Mouse (Mus musculus) forebrain, postnatal 0 days (tissue): Measurements from ENCODE around the gene Acnat1. TPM values are rescaled to one million over a fixed set of nuclear protein-coding genes. Genes with fewer than 3 reads are reported as not detected.

Experiments used
- ATAC-seq: fragments of 200-750 bp; cut with Nextera tagmentation; 2 replicates; pipeline ENCODE4 v1.8.0; 2017; ENCODE audit warnings: mild to moderate bottlenecking, moderate library complexity
- DNase-seq: peaks from one replicate; pipeline ENCODE4 v3.0.0-alpha.2; 2015
- H3K27ac ChIP-seq: fragments of 300-500 bp; sonication (generic); 2 replicates; pipeline ENCODE4 v1.5.1; 2014; ENCODE audit warnings: low read depth, mild to moderate bottlenecking, antibody characterized with exemption, low read length, moderate library complexity, mixed read lengths
- H3K27me3 ChIP-seq: fragments of 300-500 bp; sonication (generic); 2 replicates; pipeline ENCODE4 v1.6.1; 2014; ENCODE audit warnings: mild to moderate bottlenecking, low read length, mixed read lengths; ENCODE audit not compliant: insufficient read depth
- H3K36me3 ChIP-seq: fragments of 300-500 bp; sonication (generic); 2 replicates; pipeline ENCODE4 v1.6.1; 2014; ENCODE audit warnings: mild to moderate bottlenecking, moderate library complexity; ENCODE audit not compliant: insufficient read depth
- H3K4me1 ChIP-seq: fragments of 300-500 bp; sonication (generic); 2 replicates; pipeline ENCODE4 v1.6.1; 2014; ENCODE audit warnings: antibody characterized with exemption; ENCODE audit not compliant: insufficient read depth
- H3K4me2 ChIP-seq: fragments of 300-500 bp; sonication (generic); 2 replicates; pipeline ENCODE4 v1.6.1; 2014; ENCODE audit warnings: low read depth, mild to moderate bottlenecking, moderate library complexity
- H3K4me3 ChIP-seq: fragments of 300-500 bp; sonication (generic); 2 replicates; pipeline ENCODE4 v1.5.1; 2014; ENCODE audit warnings: low read depth, low read length, mixed read lengths
- H3K9ac ChIP-seq: fragments of 300-500 bp; sonication (generic); 2 replicates; pipeline ENCODE4 v1.6.1; 2014; ENCODE audit warnings: mild to moderate bottlenecking
- H3K9me3 ChIP-seq: fragments of 300-500 bp; sonication (generic); 2 replicates; pipeline ENCODE4 v1.6.1; 2016; ENCODE audit warnings: low read length
- CTCF ChIP-seq: sonication (generic); IDR thresholded peaks from 2 replicates; pipeline ENCODE4 v1.5.1; 2016; ENCODE audit warnings: antibody characterized with exemption, control low read depth, low read depth
- WGBS: fragments of 180-500 bp; shearing (Covaris S2); extraction: QIAGEN DNeasy Blood & Tissue Kit; methylation state at CpG from one replicate; pipeline ENCODE4 v1.1.7; 2014; 5-methylcytosine and 5-hydroxymethylcytosine counted together
- polyA plus RNA-seq: library from polyadenylated mRNA; unstranded; fragments of >200 nt; fragmentation: Nextera tagmentation; extraction: Ambion mirVana; gene quantifications from 2 replicates; pipeline ENCODE4 v1.2.1, GENCODE M21; 2015
- total RNA-seq: library from RNA; depleted of rRNA; stranded (reverse); fragments of >200 nt; gene quantifications from 2 replicates; pipeline ENCODE4 v1.2.3, GENCODE M21; 2014; rRNA removed

Acnat1 gene
- 0.43 TPM in 1 of 2 replicates, not detected in the other for total RNA-seq
- polyA plus RNA-seq: not detected in 2 replicates

GRCm38 (mm10) chr4:49473435-49474100 lies at the start of gene Acnat1:
TSS of gene Acnat1 (minus strand) at chr4:49473912.
- no peaks in the 10 kb centered on the region for H3K4me1 ChIP-seq
- TF ChIP-seq CTCF: no peak
- H3K27me3 ChIP-seq: no peaks in the 10 kb centered on the region
- DNase-seq (no peak), ATAC-seq (no peak)
- no peaks in the 10 kb centered on the region for H3K9me3 ChIP-seq
- no peak within 1 kb of the TSS for H3K27ac ChIP-seq
- no peaks in the 10 kb centered on the region for H3K36me3 ChIP-seq
- H3K9ac ChIP-seq: no peak within 1 kb of the TSS
- H3K4me3 ChIP-seq: no peak within 1 kb of the TSS
- no peak within 1 kb of the TSS for H3K4me2 ChIP-seq
- WGBS: 42% methylated on average over 3 of the region's 3 CpGs

GRCm38 (mm10) chr4:49522576-49522975 lies 48.9 kb upstream of the Acnat1 start:
- no peak overlapping the region for H3K27ac ChIP-seq
- WGBS: 50% methylated on average over 9 of the region's 9 CpGs
- peak overlapping the region; percentile 60; the same call in 1 of the 2 replicates for H3K4me2 ChIP-seq
- TF ChIP-seq CTCF: no peak
- H3K4me1 ChIP-seq: peaks cover 10% of the 10 kb centered on the region; the same call in 1 of the 2 replicates
- ATAC-seq (no peak), DNase-seq (peak; percentile 37)
- H3K36me3 ChIP-seq: 0 out of 2 replicates have a peak, but pooled peaks cover 5% of the 10 kb centered on the region
- no peaks in the 10 kb centered on the region for H3K27me3 ChIP-seq
- no peak overlapping the region for H3K9ac ChIP-seq
- H3K4me3 ChIP-seq: no peak overlapping the region
- no peaks in the 10 kb centered on the region for H3K9me3 ChIP-seq

DNA sequence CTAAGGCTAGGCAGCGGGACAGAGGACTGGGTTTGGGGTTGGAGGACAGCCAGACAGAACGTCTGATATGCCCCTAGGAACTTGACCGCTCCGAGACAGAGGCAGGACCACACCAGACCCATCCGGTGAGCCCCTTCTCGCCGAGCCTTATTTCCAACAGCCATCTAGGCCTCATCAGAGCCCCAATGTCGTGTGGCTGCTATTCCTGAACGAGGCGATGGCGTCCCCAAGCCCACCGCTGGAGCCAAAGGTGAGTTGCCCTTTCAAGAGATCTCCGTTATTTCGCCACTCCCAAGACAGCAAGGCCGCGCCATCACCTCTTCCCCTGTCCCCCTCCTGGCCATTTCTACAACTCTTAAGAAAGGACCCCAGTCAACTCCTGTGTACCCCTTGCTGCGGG lies 47.6 kb upstream of the Acnat1 start:
- peak overlapping the region; percentile 62 for H3K27ac ChIP-seq
- DNase-seq (no peak), ATAC-seq (peak; percentile 32)
- no peaks in the 10 kb centered on the region for H3K9me3 ChIP-seq
- H3K4me3 ChIP-seq: peak overlapping the region; percentile 57
- H3K9ac ChIP-seq: peak overlapping the region; percentile 58
- peak overlapping the region; percentile 60 for H3K4me2 ChIP-seq
- 0 out of 2 replicates have a peak, but pooled peaks cover 5% of the 10 kb centered on the region for H3K36me3 ChIP-seq
- TF ChIP-seq CTCF: peak; percentile 41
- no peaks in the 10 kb centered on the region for H3K27me3 ChIP-seq
- WGBS: under 1% methylated on average over 17 of the region's 17 CpGs
- peaks cover 10% of the 10 kb centered on the region; the same call in 1 of the 2 replicates for H3K4me1 ChIP-seq

DNA sequence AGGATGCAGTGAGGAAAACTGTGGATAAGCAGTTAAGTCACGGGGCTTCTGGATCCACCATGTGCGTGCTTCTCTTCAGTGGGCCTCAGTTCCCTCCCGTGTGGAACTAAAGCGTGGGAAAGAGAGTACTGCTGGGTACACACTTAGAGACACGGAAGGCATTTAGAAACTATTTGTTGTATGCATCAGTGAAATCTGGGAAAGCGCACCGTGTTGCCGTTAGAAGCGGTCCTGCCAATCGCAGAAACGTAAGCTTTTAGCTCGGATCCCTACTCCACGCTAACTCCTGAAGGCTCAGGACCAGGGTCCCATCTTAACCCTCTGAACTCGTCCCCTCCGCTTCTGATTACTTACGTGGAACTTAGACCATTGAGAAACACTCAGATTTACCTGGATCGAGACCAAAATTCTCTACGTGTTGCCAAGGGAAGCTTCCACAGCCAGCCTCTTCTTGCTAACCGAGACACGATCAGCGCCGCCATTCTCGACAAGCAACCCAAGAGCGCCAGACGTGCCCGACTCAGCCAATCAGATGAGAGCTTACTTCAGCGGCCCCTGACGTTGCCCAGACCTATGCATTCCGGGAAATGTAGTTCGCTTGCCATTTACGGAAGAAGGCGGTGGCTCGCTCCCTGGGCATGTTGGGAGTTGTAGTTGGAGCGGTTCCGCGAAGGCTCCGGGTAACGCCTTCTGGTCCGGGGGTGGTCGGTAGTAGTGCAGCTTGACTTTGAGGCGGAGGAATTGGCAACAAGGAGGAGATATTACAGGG lies 47.0 kb upstream of the Acnat1 start, which contains the start of the genes Mrpl50 and Zfp189:
Mrpl50 (minus strand) TSS at position 522 of the 769 bp plus-strand sequence.
Zfp189 (plus strand) TSS at position 605 of the 769 bp plus-strand sequence.
- Histone ChIP-seq H3K36me3 (0 out of 2 replicates have a peak, but pooled peaks cover 5% of the 10 kb centered on the region), H3K4me1 (peaks cover 10% of the 10 kb centered on the region; the same call in 1 of the 2 replicates), H3K4me3 (peak within 1 kb of the TSS; percentile 57), H3K9ac (peak within 1 kb of the TSS; percentile 58), H3K4me2 (peak within 1 kb of the TSS; percentile 60), H3K27ac (peak within 1 kb of the TSS; percentile 73), H3K9me3 (no peaks in the 10 kb centered on the region), H3K27me3 (no peaks in the 10 kb centered on the region)
- ATAC-seq: peak; percentile 100
- TF ChIP-seq CTCF: no peak
- peak; percentile 98 for DNase-seq
- WGBS: 2% methylated on average over 41 of the region's 41 CpGs

DNA sequence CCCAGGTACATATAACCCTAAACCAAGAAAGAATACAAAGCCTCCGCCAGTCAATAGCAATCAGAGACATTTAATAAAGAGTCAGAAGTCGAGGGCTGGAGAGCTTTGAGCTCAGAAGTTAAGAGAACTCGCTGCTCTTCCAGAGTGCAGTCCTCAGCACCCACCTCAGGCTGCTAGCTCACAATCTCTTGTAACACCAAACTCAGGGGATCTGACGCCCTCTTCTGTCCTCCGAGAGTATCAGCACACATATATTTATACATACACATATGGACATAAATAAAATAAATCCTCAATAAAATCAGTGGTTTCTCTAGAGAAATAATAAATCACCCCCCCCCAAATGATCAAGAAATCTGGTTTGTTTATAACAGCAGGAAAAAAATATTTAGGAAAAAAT lies 45.8 kb upstream of the Acnat1 start:
- Histone ChIP-seq H3K27ac (no peak overlapping the region), H3K9me3 (no peaks in the 10 kb centered on the region), H3K9ac (no peak overlapping the region), H3K4me2 (peak overlapping the region; percentile 60), H3K4me1 (peaks cover 10% of the 10 kb centered on the region; the same call in 1 of the 2 replicates), H3K4me3 (no peak overlapping the region), H3K36me3 (0 out of 2 replicates have a peak, but pooled peaks cover 5% of the 10 kb centered on the region), H3K27me3 (no peaks in the 10 kb centered on the region)
- 79% methylated on average over 5 of the region's 5 CpGs for WGBS
- DNase-seq (no peak), ATAC-seq (no peak)
- TF ChIP-seq CTCF: no peak

- TF ChIP-seq CTCF: no peak
- ATAC-seq (no peak), DNase-seq (no peak)
- Histone ChIP-seq H3K4me2 (no peak overlapping the region), H3K27ac (no peak overlapping the region), H3K9me3 (no peaks in the 10 kb centered on the region), H3K9ac (no peak overlapping the region), H3K4me3 (no peak overlapping the region), H3K27me3 (no peaks in the 10 kb centered on the region), H3K36me3 (peaks cover 17% of the 10 kb centered on the region), H3K4me1 (no peaks in the 10 kb centered on the region)
- WGBS: 98% methylated on average over 6 of the region's 6 CpGs
These were observed 40.7 kb upstream of the Acnat1 start for GRCm38 (mm10) chr4:49514441-49514840.
